In the genomic region with DNA sequence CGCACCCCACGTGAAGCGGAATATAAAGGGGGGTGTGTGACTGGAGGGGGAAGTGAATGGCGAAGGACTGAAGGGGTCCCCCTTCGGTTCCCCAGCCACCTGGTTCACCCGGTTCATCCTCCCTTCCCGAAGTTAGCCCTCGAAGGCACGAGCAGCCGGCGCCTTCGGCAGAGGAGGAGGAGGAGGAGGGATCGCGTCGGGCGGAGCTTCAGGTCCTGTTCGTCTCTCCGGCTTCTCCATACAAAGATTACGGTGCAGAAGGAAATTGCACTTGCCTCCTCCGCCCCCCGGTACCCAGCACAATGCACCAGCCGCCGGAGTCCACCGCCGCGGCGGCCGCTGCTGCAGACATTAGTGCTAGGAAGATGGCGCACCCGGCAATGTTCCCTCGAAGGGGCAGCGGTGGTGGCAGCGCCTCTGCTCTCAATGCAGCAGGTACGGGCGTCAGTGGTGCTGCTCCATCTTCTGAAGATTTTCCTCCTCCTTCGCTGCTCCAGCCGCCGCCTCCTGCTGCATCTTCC, we compare ENCODE assay signal across 8 mouse cellular contexts. TPM values are rescaled to one million over a fixed set of nuclear protein-coding genes. Genes with fewer than 3 reads are reported as not detected.
DNase-seq lines count a peak whose midpoint lies in the region; ATAC-seq and TF ChIP-seq lines count a peak whose summit lies in the region.

No protein-coding gene starts in this region.

- peaks cover 47% of the 10 kb centered on the region for H3K4me1 ChIP-seq in embryonic facial prominence, embryonic 15.5 days
- peaks cover 29% of the 10 kb centered on the region for H3K4me1 ChIP-seq in heart, embryonic 16.5 days (ENCODE audit: control insufficient read depth, insufficient read depth, low read length)
- peaks cover 9% of the 10 kb centered on the region for H3K4me1 ChIP-seq in liver, postnatal 0 days (ENCODE audit: insufficient read depth)
- peaks cover 47% of the 10 kb centered on the region for H3K4me1 ChIP-seq in neural tube, embryonic 15.5 days

- H3K9ac ChIP-seq in embryonic facial prominence, embryonic 15.5 days: peak overlapping the region; percentile 97
- H3K9ac ChIP-seq in heart, embryonic 16.5 days (ENCODE audit: low read length): peak overlapping the region; percentile 94
- H3K9ac ChIP-seq in liver, postnatal 0 days (replicated peaks): peak overlapping the region; percentile 59
- H3K9ac ChIP-seq in neural tube, embryonic 15.5 days (replicated peaks): peak overlapping the region; percentile 99

- peak overlapping the region; percentile 88 for H3K4me2 ChIP-seq in embryonic facial prominence, embryonic 15.5 days (replicated peaks)
- H3K4me2 ChIP-seq in heart, embryonic 16.5 days (ENCODE audit: low read depth, low read length): peak overlapping the region; percentile 97
- H3K4me2 ChIP-seq in liver, postnatal 0 days (ENCODE audit: low read depth, low read length): peak overlapping the region; percentile 74
- peak overlapping the region; percentile 88 for H3K4me2 ChIP-seq in neural tube, embryonic 15.5 days

- H3K9me3 ChIP-seq in embryonic facial prominence, embryonic 15.5 days (replicated peaks): no peaks in the 10 kb centered on the region
- no peaks in the 10 kb centered on the region for H3K9me3 ChIP-seq in heart, embryonic 16.5 days (replicated peaks; ENCODE audit: control insufficient read depth, low read length)
- no peaks in the 10 kb centered on the region for H3K9me3 ChIP-seq in liver, postnatal 0 days (ENCODE audit: low read length)
- no peaks in the 10 kb centered on the region for H3K9me3 ChIP-seq in neural tube, embryonic 15.5 days (replicated peaks)

- no peak for ATAC-seq in embryonic facial prominence, embryonic 15.5 days (ENCODE audit: insufficient number of reproducible peaks, low FRiP score, low TSS enrichment, low read depth)
- no peak for ATAC-seq in heart, embryonic 16.5 days (replicated peaks; ENCODE audit: extremely low read depth, insufficient read depth, low FRiP score)
- ATAC-seq in liver, postnatal 0 days: no peak
- ATAC-seq in neural tube, embryonic 15.5 days (ENCODE audit: low FRiP score): peak; percentile 0; the same call in 1 of the 2 replicates

- H3K27me3 ChIP-seq in embryonic facial prominence, embryonic 15.5 days: no peaks in the 10 kb centered on the region
- H3K27me3 ChIP-seq in heart, embryonic 16.5 days (ENCODE audit: control insufficient read depth, insufficient read depth, low read length): no peaks in the 10 kb centered on the region
- peaks cover 16% of the 10 kb centered on the region for H3K27me3 ChIP-seq in liver, postnatal 0 days (ENCODE audit: insufficient read depth, low read length)
- no peaks in the 10 kb centered on the region for H3K27me3 ChIP-seq in neural tube, embryonic 15.5 days (replicated peaks)

- no peak for TF ChIP-seq CTCF in liver, postnatal 0 days (IDR thresholded peaks at IDR 0.05; ENCODE audit: low read depth)

- no peak for TF ChIP-seq EP300 in liver, postnatal 0 days (IDR thresholded peaks at IDR 0.05; ENCODE audit: low read depth)

- H3K4me3 ChIP-seq in embryonic facial prominence, embryonic 15.5 days (replicated peaks): peak overlapping the region; percentile 89
- H3K4me3 ChIP-seq in heart, embryonic 16.5 days (ENCODE audit: low read length): peak overlapping the region; percentile 83
- peak overlapping the region; percentile 66 for H3K4me3 ChIP-seq in liver, postnatal 0 days (ENCODE audit: low read depth, low read length)
- peak overlapping the region; percentile 90 for H3K4me3 ChIP-seq in neural tube, embryonic 15.5 days (replicated peaks)

- DNase-seq in CD4-positive helper T cell, adult 2 months (ENCODE audit: low read depth, low spot score): peak; percentile 45
- peak; percentile 57 to 64 for DNase-seq in adrenal gland, postnatal 36 days
- peak; percentile 24 to 58 for DNase-seq in kidney, postnatal 36 days
- DNase-seq in liver, postnatal 0 days: peak; percentile 34
- DNase-seq in thymus, postnatal 14 days: peak; percentile 58

- peaks cover 20% of the 10 kb centered on the region for H3K36me3 ChIP-seq in embryonic facial prominence, embryonic 15.5 days
- H3K36me3 ChIP-seq in heart, embryonic 16.5 days (ENCODE audit: control insufficient read depth, insufficient read depth): peaks cover 13% of the 10 kb centered on the region
- no peaks in the 10 kb centered on the region for H3K36me3 ChIP-seq in liver, postnatal 0 days (replicated peaks; ENCODE audit: insufficient read depth, low read length)
- H3K36me3 ChIP-seq in neural tube, embryonic 15.5 days: peaks cover 13% of the 10 kb centered on the region

- peak overlapping the region; percentile 98 for H3K27ac ChIP-seq in embryonic facial prominence, embryonic 15.5 days (replicated peaks)
- peak overlapping the region; percentile 95 for H3K27ac ChIP-seq in heart, embryonic 16.5 days (ENCODE audit: low read length)
- no peak overlapping the region for H3K27ac ChIP-seq in liver, postnatal 0 days (ENCODE audit: low read depth)
- H3K27ac ChIP-seq in neural tube, embryonic 15.5 days (replicated peaks): peak overlapping the region; percentile 100

- WGBS in embryonic facial prominence, embryonic 15.5 days: under 1% methylated on average over 34 of the region's 38 CpGs
- WGBS in heart, embryonic 16.5 days: 0% methylated on average over 31 of the region's 38 CpGs
- 2% methylated on average over 36 of the region's 38 CpGs for WGBS in liver, postnatal 0 days (ENCODE audit: insufficient replicate concordance)
- under 1% methylated on average over 33 of the region's 38 CpGs for WGBS in neural tube, embryonic 15.5 days

RNA-seq across cellular contexts. Expression of gene Tsc22d1, which starts 1.1 kb away (rescaled TPM):
- total RNA-seq in adrenal gland, postnatal 36 days (2021): 1,000 to 10,000 TPM; 1,153 to 1,605 TPM
- polyA plus RNA-seq in embryonic facial prominence, embryonic 15.5 days (2015; fragmentation: Nextera tagmentation; extraction: Ambion mirVana): 465 and 514 TPM in 2 replicates
- polyA plus RNA-seq in heart, embryonic 16.5 days (2015; fragmentation: Nextera tagmentation; extraction: Ambion mirVana): 347 and 367 TPM in 2 replicates
- polyA plus RNA-seq in liver, postnatal 0 days (2015; fragmentation: Nextera tagmentation; extraction: Ambion mirVana): 130 and 137 TPM in 2 replicates
- 773 and 880 TPM in 2 replicates for polyA plus RNA-seq in neural tube, embryonic 15.5 days (2015; fragmentation: Nextera tagmentation; extraction: Ambion mirVana)
